Mouse (Mus musculus) C2C12 (cell line): ENCODE results near the gene Faf1.

ENCODE experiments used
- CEBPB ChIP-seq: IDR thresholded peaks from one replicate; pipeline ENCODE4 v1.6.1; 2011; ENCODE audit warnings: low read depth, mild to moderate bottlenecking, control low read depth, moderate library complexity
- CTCF ChIP-seq: IDR thresholded peaks from one replicate; pipeline ENCODE4 v1.5.1; 2011; ENCODE audit not compliant: control insufficient read depth, insufficient read depth, insufficient read length
- FOSL1 ChIP-seq: IDR thresholded peaks from one replicate; pipeline ENCODE4 v1.8.0; 2011; ENCODE audit warnings: mild to moderate bottlenecking, low read length; ENCODE audit not compliant: poor library complexity, insufficient read depth, severe bottlenecking
- MYOD1 ChIP-seq: IDR thresholded peaks from one replicate; pipeline ENCODE4 v1.6.1; 2011; ENCODE audit warnings: low read depth; ENCODE audit not compliant: control insufficient read depth, insufficient read length
- USF1 ChIP-seq: IDR thresholded peaks from one replicate; pipeline ENCODE4 v1.6.1; 2011; ENCODE audit warnings: low read depth, mild to moderate bottlenecking, control low read depth, moderate library complexity

- TF ChIP-seq CTCF: no peak
- no peak for TF ChIP-seq CEBPB
- no peak for TF ChIP-seq MYOD1
- TF ChIP-seq USF1: no peak
- no peak for TF ChIP-seq FOSL1
These were observed 82.6 kb downstream of the Faf1 start for GRCm38 (mm10) chr4:109759031-109759430.
